Mouse (Mus musculus) forebrain, postnatal 0 days (tissue): ENCODE results near the gene Chdh. TPM values are rescaled to one million over a fixed set of nuclear protein-coding genes. Genes with fewer than 3 reads are reported as not detected.

Experiments
- ATAC-seq: fragments of 200-750 bp; cut with Nextera tagmentation; 2 replicates; pipeline ENCODE4 v1.8.0; 2017; ENCODE audit warnings: mild to moderate bottlenecking, moderate library complexity
- DNase-seq: peaks from one replicate; pipeline ENCODE4 v3.0.0-alpha.2; 2015
- H3K27ac ChIP-seq: fragments of 300-500 bp; sonication (generic); 2 replicates; pipeline ENCODE4 v1.5.1; 2014; ENCODE audit warnings: low read depth, mild to moderate bottlenecking, antibody characterized with exemption, low read length, moderate library complexity, mixed read lengths
- H3K27me3 ChIP-seq: fragments of 300-500 bp; sonication (generic); 2 replicates; pipeline ENCODE4 v1.6.1; 2014; ENCODE audit warnings: mild to moderate bottlenecking, low read length, mixed read lengths; ENCODE audit not compliant: insufficient read depth
- H3K36me3 ChIP-seq: fragments of 300-500 bp; sonication (generic); 2 replicates; pipeline ENCODE4 v1.6.1; 2014; ENCODE audit warnings: mild to moderate bottlenecking, moderate library complexity; ENCODE audit not compliant: insufficient read depth
- H3K4me1 ChIP-seq: fragments of 300-500 bp; sonication (generic); 2 replicates; pipeline ENCODE4 v1.6.1; 2014; ENCODE audit warnings: antibody characterized with exemption; ENCODE audit not compliant: insufficient read depth
- H3K4me2 ChIP-seq: fragments of 300-500 bp; sonication (generic); 2 replicates; pipeline ENCODE4 v1.6.1; 2014; ENCODE audit warnings: low read depth, mild to moderate bottlenecking, moderate library complexity
- H3K4me3 ChIP-seq: fragments of 300-500 bp; sonication (generic); 2 replicates; pipeline ENCODE4 v1.5.1; 2014; ENCODE audit warnings: low read depth, low read length, mixed read lengths
- H3K9ac ChIP-seq: fragments of 300-500 bp; sonication (generic); 2 replicates; pipeline ENCODE4 v1.6.1; 2014; ENCODE audit warnings: mild to moderate bottlenecking
- H3K9me3 ChIP-seq: fragments of 300-500 bp; sonication (generic); 2 replicates; pipeline ENCODE4 v1.6.1; 2016; ENCODE audit warnings: low read length
- CTCF ChIP-seq: sonication (generic); IDR thresholded peaks from 2 replicates; pipeline ENCODE4 v1.5.1; 2016; ENCODE audit warnings: antibody characterized with exemption, control low read depth, low read depth
- WGBS: fragments of 180-500 bp; shearing (Covaris S2); extraction: QIAGEN DNeasy Blood & Tissue Kit; methylation state at CpG from one replicate; pipeline ENCODE4 v1.1.7; 2014; 5-methylcytosine and 5-hydroxymethylcytosine counted together
- polyA plus RNA-seq: library from polyadenylated mRNA; unstranded; fragments of >200 nt; fragmentation: Nextera tagmentation; extraction: Ambion mirVana; gene quantifications from 2 replicates; pipeline ENCODE4 v1.2.1, GENCODE M21; 2015
- total RNA-seq: library from RNA; depleted of rRNA; stranded (reverse); fragments of >200 nt; gene quantifications from 2 replicates; pipeline ENCODE4 v1.2.3, GENCODE M21; 2014

Chdh gene
- total and polyA plus RNA-seq, 2 experiments from 2014 or later: 0.21 to 0.86 TPM

DNA sequence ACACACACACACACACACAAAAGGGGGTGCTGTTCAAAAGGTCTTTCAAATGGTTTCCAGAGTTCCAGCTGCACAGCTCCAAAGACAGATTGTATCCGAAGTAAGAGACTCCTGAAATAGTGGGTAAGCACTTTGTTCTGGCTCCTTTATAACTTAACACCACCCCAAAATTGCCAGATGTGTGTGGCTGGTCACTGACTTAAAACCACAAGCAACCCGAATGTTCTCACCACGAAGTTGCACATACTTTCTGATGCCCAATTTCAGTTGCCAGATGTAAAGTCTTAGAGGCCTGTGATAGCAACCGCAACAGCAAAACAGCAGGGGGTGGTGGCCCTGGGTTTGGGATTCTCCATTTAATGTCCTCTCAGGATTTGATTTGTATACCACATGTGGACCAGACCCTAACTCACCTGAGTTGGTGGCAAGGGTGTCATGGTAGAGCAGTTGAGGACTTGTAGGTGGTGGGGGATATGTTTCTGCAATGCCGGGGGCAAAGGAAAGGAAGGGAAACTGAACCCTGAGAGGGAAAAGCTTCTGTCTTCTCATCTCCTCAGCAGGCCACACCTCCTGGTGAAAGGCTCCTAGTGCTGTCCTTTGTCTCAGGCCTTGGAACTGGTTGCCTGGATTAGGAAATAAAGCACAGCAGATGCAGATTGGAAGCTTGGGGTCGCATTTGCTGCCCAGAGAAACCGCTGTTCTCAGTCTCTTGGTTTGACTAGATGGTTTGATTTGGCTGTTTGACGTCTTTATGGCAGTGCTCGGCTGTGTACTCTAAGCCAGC is 11.2 kb downstream of the Chdh start:
- TF ChIP-seq CTCF: no peak
- ATAC-seq: no peak
- no peak overlapping the region for H3K27ac ChIP-seq

DNA sequence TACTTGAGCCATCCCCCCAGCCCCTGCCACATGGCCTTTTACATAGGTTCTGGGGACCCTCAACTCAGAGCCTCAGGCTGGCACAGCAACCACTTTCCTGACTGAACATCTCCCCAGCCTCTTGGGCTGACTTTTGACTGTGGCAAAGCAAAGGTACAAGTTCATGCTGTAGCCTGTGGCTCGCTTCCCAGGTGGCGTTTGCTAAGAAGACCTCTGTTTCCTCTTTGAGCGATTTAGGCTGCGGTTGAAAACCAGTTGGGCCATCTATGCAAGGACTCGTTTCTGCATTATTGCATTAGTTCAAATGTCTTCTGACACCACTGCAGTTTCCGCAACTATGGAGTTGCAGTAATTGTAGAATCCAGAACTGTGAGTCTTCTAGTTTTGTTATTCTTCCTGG is 13.6 kb downstream of the Chdh start:
- Histone ChIP-seq H3K9me3 (no peaks in the 10 kb centered on the region), H3K4me3 (no peak overlapping the region), H3K4me1 (no peaks in the 10 kb centered on the region), H3K27ac (no peak overlapping the region), H3K27me3 (no peaks in the 10 kb centered on the region), H3K36me3 (no peaks in the 10 kb centered on the region), H3K9ac (no peak overlapping the region), H3K4me2 (no peak overlapping the region)
- 93% methylated on average over 6 of the region's 6 CpGs for WGBS
- TF ChIP-seq CTCF: no peak
- ATAC-seq (no peak), DNase-seq (no peak)

More for the DNA sequence above, 11.2 kb downstream of the Chdh start:
- Histone ChIP-seq H3K4me3 (no peak overlapping the region), H3K9me3 (no peaks in the 10 kb centered on the region), H3K4me2 (no peak overlapping the region), H3K9ac (no peak overlapping the region), H3K4me1 (no peaks in the 10 kb centered on the region), H3K27me3 (no peaks in the 10 kb centered on the region), H3K36me3 (no peaks in the 10 kb centered on the region)
- WGBS: 44% methylated on average over 9 of the region's 9 CpGs
- no peak for DNase-seq

DNA sequence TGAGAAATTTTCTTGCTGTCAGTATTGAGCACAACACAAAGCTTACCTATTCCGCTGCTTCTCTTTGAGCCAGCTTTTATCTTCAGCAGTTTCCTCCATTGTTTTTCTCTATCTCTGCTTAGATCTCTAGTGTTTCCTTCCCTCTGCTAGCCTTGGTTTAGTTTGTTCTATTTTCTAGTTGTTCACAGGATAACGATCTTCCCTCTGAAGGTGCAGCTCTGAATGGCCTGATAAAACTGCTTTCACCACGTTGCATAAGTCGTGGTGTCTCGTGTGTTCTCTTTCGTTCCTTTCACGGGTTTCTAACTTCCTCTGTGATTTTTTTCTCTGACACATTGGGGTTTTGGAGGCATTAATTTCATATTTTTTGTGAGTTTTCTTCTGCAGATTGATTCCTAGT is 15.6 kb downstream of the Chdh start:
- no peaks in the 10 kb centered on the region for H3K4me1 ChIP-seq
- no peak overlapping the region for H3K9ac ChIP-seq
- no peak for TF ChIP-seq CTCF
- no peak overlapping the region for H3K4me3 ChIP-seq
- no peak overlapping the region for H3K27ac ChIP-seq
- ATAC-seq: no peak
- no peak overlapping the region for H3K4me2 ChIP-seq
- WGBS: 42% methylated on average over 7 of the region's 7 CpGs
- H3K9me3 ChIP-seq: no peaks in the 10 kb centered on the region
- no peaks in the 10 kb centered on the region for H3K27me3 ChIP-seq
- DNase-seq: no peak
- H3K36me3 ChIP-seq: no peaks in the 10 kb centered on the region

DNA sequence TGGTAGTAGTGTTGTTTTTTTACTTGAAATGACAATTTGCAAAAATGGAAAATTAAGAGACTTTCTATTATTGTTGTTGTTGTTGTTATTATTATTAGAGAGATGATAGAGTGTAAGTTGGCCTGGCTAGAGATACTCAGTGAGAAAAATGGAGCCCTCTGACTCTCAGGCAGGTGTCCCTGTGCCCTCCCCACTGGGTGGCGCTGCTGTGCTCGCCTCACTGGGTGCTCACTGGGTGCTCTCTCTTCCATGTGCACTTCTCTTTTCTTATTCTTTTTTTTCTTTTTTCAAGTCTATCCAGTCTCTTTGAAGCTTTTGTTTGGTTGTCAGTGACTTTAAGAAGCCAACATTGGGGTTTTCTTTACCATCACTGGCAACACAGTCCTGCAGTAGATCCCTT is 18.6 kb downstream of the Chdh start:
- Histone ChIP-seq H3K9me3 (no peaks in the 10 kb centered on the region), H3K4me2 (no peak overlapping the region), H3K4me3 (no peak overlapping the region), H3K4me1 (no peaks in the 10 kb centered on the region), H3K9ac (no peak overlapping the region), H3K36me3 (no peaks in the 10 kb centered on the region), H3K27me3 (no peaks in the 10 kb centered on the region), H3K27ac (no peak overlapping the region)
- DNase-seq: no peak
- TF ChIP-seq CTCF: no peak; the same call in 1 of the 2 replicates
- 50% methylated on average over 2 of the region's 2 CpGs for WGBS
- ATAC-seq: no peak

DNA sequence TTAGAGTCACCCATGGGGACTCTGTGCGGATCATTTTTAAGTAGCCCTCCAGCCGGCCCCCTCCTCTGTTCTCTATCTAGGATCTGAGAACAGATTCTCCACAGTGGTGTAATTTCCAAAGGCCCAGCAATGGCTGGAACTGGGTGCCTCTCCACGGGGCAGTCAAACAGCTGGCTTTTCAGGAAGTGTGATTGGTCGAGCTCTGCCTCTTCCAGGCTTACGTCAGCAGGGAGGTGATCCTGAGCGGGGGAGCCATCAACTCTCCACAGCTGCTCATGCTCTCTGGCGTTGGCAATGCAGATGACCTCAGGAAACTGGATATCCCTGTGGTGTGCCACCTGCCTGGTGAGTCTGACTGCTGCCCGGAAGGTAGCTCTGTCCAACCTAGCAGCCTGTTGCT is 24.6 kb downstream of the Chdh start:
- DNase-seq (no peak), ATAC-seq (no peak)
- WGBS: 69% methylated on average over 8 of the region's 8 CpGs
- no peaks in the 10 kb centered on the region for H3K4me1 ChIP-seq
- peaks cover 10% of the 10 kb centered on the region; the same call in 1 of the 2 replicates for H3K36me3 ChIP-seq
- H3K9me3 ChIP-seq: no peaks in the 10 kb centered on the region
- H3K9ac ChIP-seq: no peak overlapping the region
- no peak overlapping the region for H3K27ac ChIP-seq
- H3K27me3 ChIP-seq: no peaks in the 10 kb centered on the region
- no peak for TF ChIP-seq CTCF
- H3K4me3 ChIP-seq: no peak overlapping the region
- no peak overlapping the region for H3K4me2 ChIP-seq

DNA sequence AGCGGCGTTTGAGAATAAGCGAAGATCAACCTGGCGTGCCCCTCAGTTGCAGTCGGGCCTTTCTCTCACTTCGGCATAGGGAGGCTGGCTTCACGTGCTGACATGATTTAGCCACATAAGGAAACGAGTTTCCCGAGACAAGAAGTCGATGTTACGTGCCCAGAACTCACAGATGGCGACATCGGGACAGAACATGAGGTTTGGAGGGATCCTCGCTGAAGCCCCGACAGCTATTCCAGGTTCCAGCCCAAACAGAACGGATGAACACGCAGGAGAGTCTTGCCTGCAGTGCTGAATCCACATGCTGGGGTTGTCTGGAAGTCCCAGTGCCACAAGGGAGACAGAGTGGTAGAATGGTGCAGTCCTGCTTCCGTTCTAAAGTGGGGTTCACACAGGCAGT is 29.6 kb downstream of the Chdh start:
- TF ChIP-seq CTCF: no peak
- H3K4me2 ChIP-seq: no peak overlapping the region
- H3K4me3 ChIP-seq: no peak overlapping the region
- DNase-seq: peak; percentile 85
- no peaks in the 10 kb centered on the region for H3K9me3 ChIP-seq
- H3K9ac ChIP-seq: no peak overlapping the region
- H3K27me3 ChIP-seq: no peaks in the 10 kb centered on the region
- no peaks in the 10 kb centered on the region for H3K4me1 ChIP-seq
- 74% methylated on average over 18 of the region's 18 CpGs for WGBS
- ATAC-seq: peak; percentile 91
- H3K27ac ChIP-seq: peak overlapping the region; percentile 29; the same call in 1 of the 2 replicates
- H3K36me3 ChIP-seq: peaks cover 23% of the 10 kb centered on the region

DNA sequence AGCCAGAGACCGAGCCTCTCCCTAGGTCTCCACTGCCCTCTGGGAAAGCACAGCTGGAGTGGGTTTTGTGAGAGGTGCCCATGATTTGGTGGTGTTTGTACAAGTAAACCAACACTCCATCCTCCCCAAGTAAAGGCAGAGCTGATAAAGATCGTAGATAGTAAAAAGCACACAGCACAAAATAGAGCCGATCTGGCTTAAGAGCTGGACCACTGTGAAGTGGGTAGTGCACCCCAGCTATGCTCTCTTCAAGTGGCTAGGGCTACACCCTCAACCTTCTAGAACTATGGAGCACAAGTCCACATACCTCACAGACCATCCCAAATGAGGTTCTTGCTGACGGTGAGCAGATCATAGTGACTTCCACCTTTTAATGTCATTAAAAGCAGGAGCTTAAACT is 30.6 kb downstream of the Chdh start:
- 83% methylated on average over 4 of the region's 4 CpGs for WGBS
- Histone ChIP-seq H3K36me3 (peaks cover 20% of the 10 kb centered on the region), H3K27me3 (no peaks in the 10 kb centered on the region), H3K9me3 (no peaks in the 10 kb centered on the region), H3K9ac (no peak overlapping the region), H3K4me3 (no peak overlapping the region), H3K4me2 (no peak overlapping the region), H3K27ac (no peak overlapping the region), H3K4me1 (no peaks in the 10 kb centered on the region)
- DNase-seq (no peak), ATAC-seq (no peak)
- no peak for TF ChIP-seq CTCF
